Mouse (Mus musculus) kidney, embryonic 15.5 days (tissue): ENCODE measurements at regions not wholly inside any gene's neighbourhood (a gene's known extent, or its start where the extent isn't known, plus 50 kb on each side); places are given as distances from the start of the nearest gene placed in this dataset.

Source experiments
- ATAC-seq: fragments of 200-750 bp; cut with Nextera tagmentation; replicated peaks from 2 replicates; pipeline ENCODE4 v1.8.0; 2017; ENCODE audit warnings: moderate TSS enrichment; ENCODE audit not compliant: low FRiP score
- H3K27ac ChIP-seq: fragments of 300-500 bp; sonication (generic); 2 replicates; pipeline ENCODE4 v1.5.1; 2015; ENCODE audit warnings: mild to moderate bottlenecking, inconsistent platforms
- H3K27me3 ChIP-seq: fragments of 300-500 bp; sonication (generic); 2 replicates; pipeline ENCODE4 v1.6.1; 2015; ENCODE audit warnings: inconsistent platforms
- H3K36me3 ChIP-seq: fragments of 300-500 bp; sonication (generic); 2 replicates; pipeline ENCODE4 v1.6.1; 2015; ENCODE audit warnings: inconsistent platforms
- H3K4me1 ChIP-seq: fragments of 300-500 bp; sonication (generic); 2 replicates; pipeline ENCODE4 v1.6.1; 2015; ENCODE audit warnings: inconsistent platforms
- H3K4me2 ChIP-seq: fragments of 300-500 bp; sonication (generic); 2 replicates; pipeline ENCODE4 v1.6.1; 2015; ENCODE audit warnings: moderate library complexity, mild to moderate bottlenecking, inconsistent platforms
- H3K4me3 ChIP-seq: fragments of 300-500 bp; sonication (generic); replicated peaks from 2 replicates; pipeline ENCODE4 v1.5.1; 2015; ENCODE audit warnings: mild to moderate bottlenecking, inconsistent platforms
- H3K9ac ChIP-seq: fragments of 300-500 bp; sonication (generic); 2 replicates; pipeline ENCODE4 v1.6.1; 2015; ENCODE audit warnings: mild to moderate bottlenecking, inconsistent platforms
- H3K9me3 ChIP-seq: fragments of 300-500 bp; sonication (generic); replicated peaks from 2 replicates; pipeline ENCODE4 v1.6.1; 2016; ENCODE audit warnings: inconsistent platforms
- WGBS: fragments of 180-500 bp; shearing (Covaris S2); methylation state at CpG from one replicate; pipeline ENCODE4 v1.1.7; 2015; ENCODE audit warnings: mixed read lengths; 5-methylcytosine and 5-hydroxymethylcytosine counted together

DNA sequence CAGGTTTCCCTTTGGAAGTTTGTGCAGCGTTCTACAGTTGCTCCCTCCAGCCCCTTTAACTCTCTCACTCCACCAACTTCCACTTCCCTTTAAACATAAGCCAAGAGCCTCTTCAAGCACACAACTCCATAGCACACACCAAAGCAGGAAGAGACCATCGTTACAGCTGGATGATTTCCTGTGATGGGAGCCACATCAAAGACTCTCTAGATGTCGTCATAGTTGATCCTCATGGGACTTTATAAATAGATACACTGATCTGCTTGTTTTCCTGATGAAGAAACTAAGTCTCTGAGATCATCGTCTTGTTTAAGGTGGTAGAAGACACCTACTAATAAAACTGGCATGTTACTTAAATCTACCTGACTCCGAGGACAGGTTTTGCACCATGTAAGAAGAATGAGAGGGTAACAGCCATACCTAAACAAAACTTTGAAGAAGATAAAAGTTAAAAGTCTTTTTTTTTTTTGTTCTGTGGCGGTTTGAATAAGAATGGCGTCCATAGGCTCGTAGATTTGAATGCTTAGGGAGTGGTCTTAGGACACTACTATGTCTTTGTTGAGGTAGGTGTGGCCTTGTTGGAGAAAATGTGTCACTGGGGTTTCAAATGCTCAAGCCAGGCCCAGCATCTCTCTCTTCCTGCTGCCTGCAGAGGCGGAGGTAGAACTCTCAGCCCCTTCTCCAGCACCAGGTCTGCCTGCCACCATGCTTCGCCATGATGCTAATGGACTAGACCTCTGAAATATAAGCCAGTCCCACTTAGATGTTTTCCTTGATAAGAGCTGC is 97.8 kb upstream of the Cnot2 start:
- no peak for ATAC-seq
- Histone ChIP-seq H3K9me3 (no peaks in the 10 kb centered on the region), H3K36me3 (no peaks in the 10 kb centered on the region), H3K4me3 (no peak overlapping the region), H3K9ac (no peak overlapping the region), H3K27me3 (no peaks in the 10 kb centered on the region), H3K4me2 (no peak overlapping the region), H3K27ac (no peak overlapping the region), H3K4me1 (no peaks in the 10 kb centered on the region)
- WGBS: 84% methylated on average over 10 of the region's 10 CpGs

GRCm38 (mm10) chr10:116677949-116678348 is 96.6 kb upstream of the Cnot2 start:
- Histone ChIP-seq H3K36me3 (no peaks in the 10 kb centered on the region), H3K4me2 (no peak overlapping the region), H3K9me3 (no peaks in the 10 kb centered on the region), H3K27me3 (no peaks in the 10 kb centered on the region), H3K27ac (no peak overlapping the region), H3K9ac (no peak overlapping the region), H3K4me3 (no peak overlapping the region), H3K4me1 (no peaks in the 10 kb centered on the region)
- no peak for ATAC-seq
- WGBS: 62% methylated on average over 4 of the region's 4 CpGs

GRCm38 (mm10) chr10:116675171-116675570 is 93.9 kb upstream of the Cnot2 start:
- no peak overlapping the region for H3K4me2 ChIP-seq
- no peak overlapping the region for H3K27ac ChIP-seq
- no peak for ATAC-seq
- H3K27me3 ChIP-seq: no peaks in the 10 kb centered on the region
- no peak overlapping the region for H3K9ac ChIP-seq
- H3K4me3 ChIP-seq: no peak overlapping the region
- H3K9me3 ChIP-seq: no peaks in the 10 kb centered on the region
- H3K36me3 ChIP-seq: no peaks in the 10 kb centered on the region
- H3K4me1 ChIP-seq: no peaks in the 10 kb centered on the region
- 72% methylated on average over 7 of the region's 7 CpGs for WGBS

DNA sequence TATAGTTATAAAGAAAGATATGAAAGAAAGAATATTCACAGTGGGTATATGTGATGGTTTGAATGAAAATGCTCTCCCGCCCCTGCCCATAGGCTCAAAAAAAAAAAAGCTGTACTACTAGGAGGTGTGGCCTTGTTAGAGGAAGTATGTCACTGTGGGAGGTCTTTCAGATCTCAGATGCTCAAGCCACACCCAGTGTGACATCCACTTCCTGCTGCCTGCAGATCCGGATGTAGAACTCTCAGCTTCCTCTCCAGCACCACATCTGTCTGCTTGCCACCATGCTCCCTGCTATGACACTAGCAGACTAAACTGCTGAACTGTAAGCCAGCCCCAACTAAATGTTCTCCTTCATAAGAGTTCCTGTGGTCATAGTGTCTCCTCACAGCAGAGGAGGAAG is 93.0 kb upstream of the Cnot2 start:
- H3K4me2 ChIP-seq: no peak overlapping the region
- no peaks in the 10 kb centered on the region for H3K36me3 ChIP-seq
- 68% methylated on average over 2 of the region's 2 CpGs for WGBS
- H3K27ac ChIP-seq: no peak overlapping the region
- H3K4me3 ChIP-seq: no peak overlapping the region
- H3K27me3 ChIP-seq: no peaks in the 10 kb centered on the region
- no peaks in the 10 kb centered on the region for H3K4me1 ChIP-seq
- ATAC-seq: no peak
- no peak overlapping the region for H3K9ac ChIP-seq
- H3K9me3 ChIP-seq: no peaks in the 10 kb centered on the region

DNA sequence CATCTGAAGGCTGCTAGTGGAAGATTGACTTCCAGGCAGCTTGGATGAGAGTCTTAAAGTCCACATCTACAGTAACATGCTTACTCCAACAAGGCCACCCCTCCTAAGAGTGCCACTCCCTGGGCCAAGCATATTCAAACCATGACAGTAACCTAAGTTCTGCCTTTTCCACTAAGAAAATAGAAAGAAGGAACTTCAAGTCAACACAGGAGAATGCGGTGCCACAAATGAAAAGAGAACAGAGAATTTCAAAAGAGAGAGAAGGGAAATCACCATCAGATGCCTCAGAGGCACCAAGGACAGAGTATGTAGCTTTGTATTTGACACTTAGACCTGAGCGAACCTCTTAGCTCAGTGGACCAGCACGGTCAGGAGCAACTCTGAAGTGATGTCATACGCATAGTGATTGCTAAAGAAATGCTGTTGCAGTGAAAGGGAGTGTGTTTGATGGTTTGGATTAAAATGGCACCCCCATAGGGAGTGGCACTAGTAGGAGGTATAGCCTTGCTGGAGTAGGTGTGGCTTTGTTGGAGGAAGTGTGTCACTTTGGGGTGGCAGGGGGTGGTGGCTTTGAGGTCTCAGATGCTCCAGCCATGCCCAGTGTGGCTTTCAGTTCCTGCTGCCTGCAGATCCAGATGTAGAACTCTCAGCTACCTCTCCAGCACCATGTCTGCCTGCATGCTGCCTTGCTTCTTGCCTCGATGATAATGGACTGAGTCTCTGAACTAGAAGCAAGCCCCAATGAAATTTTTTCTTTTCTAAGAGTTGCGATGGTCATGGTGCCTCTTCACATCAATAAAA is 77.1 kb upstream of the Cnot2 start:
- no peaks in the 10 kb centered on the region for H3K4me1 ChIP-seq
- 94% methylated on average over 6 of the region's 6 CpGs for WGBS
- ATAC-seq: no peak
- H3K9me3 ChIP-seq: no peaks in the 10 kb centered on the region
- no peak overlapping the region for H3K27ac ChIP-seq
- no peaks in the 10 kb centered on the region for H3K36me3 ChIP-seq
- H3K9ac ChIP-seq: no peak overlapping the region
- no peaks in the 10 kb centered on the region for H3K27me3 ChIP-seq
- H3K4me2 ChIP-seq: no peak overlapping the region
- no peak overlapping the region for H3K4me3 ChIP-seq

GRCm38 (mm10) chr10:116655891-116656290 is 74.6 kb upstream of the Cnot2 start:
- Histone ChIP-seq H3K9ac (no peak overlapping the region), H3K4me2 (no peak overlapping the region), H3K9me3 (no peaks in the 10 kb centered on the region), H3K27me3 (no peaks in the 10 kb centered on the region), H3K4me1 (no peaks in the 10 kb centered on the region), H3K36me3 (no peaks in the 10 kb centered on the region), H3K27ac (no peak overlapping the region), H3K4me3 (no peak overlapping the region)
- 62% methylated on average over 7 of the region's 7 CpGs for WGBS
- no peak for ATAC-seq

GRCm38 (mm10) chr10:116655018-116655807 is 73.9 kb upstream of the Cnot2 start:
- no peak overlapping the region for H3K4me3 ChIP-seq
- H3K4me2 ChIP-seq: no peak overlapping the region
- 76% methylated on average over 6 of the region's 6 CpGs for WGBS
- no peaks in the 10 kb centered on the region for H3K9me3 ChIP-seq
- ATAC-seq: no peak
- no peaks in the 10 kb centered on the region for H3K36me3 ChIP-seq
- H3K27ac ChIP-seq: no peak overlapping the region
- no peaks in the 10 kb centered on the region for H3K27me3 ChIP-seq
- no peaks in the 10 kb centered on the region for H3K4me1 ChIP-seq
- H3K9ac ChIP-seq: no peak overlapping the region

DNA sequence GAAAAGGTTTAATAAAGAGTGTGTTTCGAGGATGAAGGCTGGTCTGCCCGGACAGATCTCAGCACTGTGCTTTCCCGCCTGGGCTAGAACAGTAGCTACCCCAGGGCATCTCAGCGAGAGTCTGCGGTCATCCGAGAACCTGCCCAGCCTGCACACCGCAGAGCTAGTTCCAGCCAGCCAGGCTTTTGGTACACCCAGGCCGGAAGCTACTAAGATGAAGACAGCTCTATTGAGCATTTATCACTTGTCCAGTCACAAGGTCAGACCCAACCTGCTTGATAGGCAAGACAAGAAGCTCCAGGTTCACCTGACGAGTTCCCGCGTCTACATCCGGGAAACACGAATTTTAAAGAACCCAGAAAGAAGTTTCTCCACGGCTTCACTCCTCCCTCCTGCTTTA is 72.8 kb upstream of the Cnot2 start:
- H3K4me3 ChIP-seq: no peak overlapping the region
- H3K4me1 ChIP-seq: no peaks in the 10 kb centered on the region
- H3K9me3 ChIP-seq: no peaks in the 10 kb centered on the region
- H3K36me3 ChIP-seq: no peaks in the 10 kb centered on the region
- no peaks in the 10 kb centered on the region for H3K27me3 ChIP-seq
- 93% methylated on average over 14 of the region's 14 CpGs for WGBS
- no peak for ATAC-seq
- H3K4me2 ChIP-seq: no peak overlapping the region
- no peak overlapping the region for H3K9ac ChIP-seq
- H3K27ac ChIP-seq: no peak overlapping the region

GRCm38 (mm10) chr10:116653511-116653945 is 72.2 kb upstream of the Cnot2 start:
- Histone ChIP-seq H3K27me3 (no peaks in the 10 kb centered on the region), H3K4me2 (no peak overlapping the region), H3K4me1 (no peaks in the 10 kb centered on the region), H3K36me3 (no peaks in the 10 kb centered on the region), H3K4me3 (no peak overlapping the region), H3K27ac (no peak overlapping the region), H3K9ac (no peak overlapping the region), H3K9me3 (no peaks in the 10 kb centered on the region)
- WGBS: 90% methylated on average over 12 of the region's 12 CpGs
- ATAC-seq: no peak

DNA sequence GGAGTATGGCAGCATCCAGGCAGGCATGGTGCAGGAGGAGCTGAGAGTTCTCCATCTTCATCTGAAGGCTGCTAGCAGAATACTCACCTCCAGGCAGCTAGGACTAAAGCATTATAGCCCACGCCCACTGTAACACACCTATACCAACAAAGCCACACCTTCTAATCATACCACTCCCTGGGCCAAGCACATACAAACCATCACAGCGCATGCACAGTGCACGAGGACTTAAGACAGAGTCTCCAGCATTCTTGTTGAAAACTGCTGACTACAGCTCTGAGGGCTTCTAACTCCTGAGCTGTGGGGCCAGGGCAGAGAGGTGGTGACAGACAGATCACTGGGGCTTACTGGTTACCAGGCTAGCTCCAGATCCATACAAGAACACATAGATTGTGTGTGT is 68.0 kb upstream of the Cnot2 start:
- no peak overlapping the region for H3K4me3 ChIP-seq
- no peaks in the 10 kb centered on the region for H3K27me3 ChIP-seq
- H3K4me2 ChIP-seq: no peak overlapping the region
- no peaks in the 10 kb centered on the region for H3K36me3 ChIP-seq
- H3K27ac ChIP-seq: no peak overlapping the region
- no peaks in the 10 kb centered on the region for H3K4me1 ChIP-seq
- 85% methylated on average over 3 of the region's 3 CpGs for WGBS
- ATAC-seq: no peak
- H3K9me3 ChIP-seq: no peaks in the 10 kb centered on the region
- H3K9ac ChIP-seq: no peak overlapping the region

GRCm38 (mm10) chr10:116646035-116646434 is 64.7 kb upstream of the Cnot2 start:
- no peaks in the 10 kb centered on the region for H3K9me3 ChIP-seq
- no peaks in the 10 kb centered on the region for H3K4me1 ChIP-seq
- no peak overlapping the region for H3K9ac ChIP-seq
- no peaks in the 10 kb centered on the region for H3K27me3 ChIP-seq
- 86% methylated on average over 7 of the region's 7 CpGs for WGBS
- no peak for ATAC-seq
- no peak overlapping the region for H3K27ac ChIP-seq
- no peak overlapping the region for H3K4me2 ChIP-seq
- no peak overlapping the region for H3K4me3 ChIP-seq
- H3K36me3 ChIP-seq: no peaks in the 10 kb centered on the region

DNA sequence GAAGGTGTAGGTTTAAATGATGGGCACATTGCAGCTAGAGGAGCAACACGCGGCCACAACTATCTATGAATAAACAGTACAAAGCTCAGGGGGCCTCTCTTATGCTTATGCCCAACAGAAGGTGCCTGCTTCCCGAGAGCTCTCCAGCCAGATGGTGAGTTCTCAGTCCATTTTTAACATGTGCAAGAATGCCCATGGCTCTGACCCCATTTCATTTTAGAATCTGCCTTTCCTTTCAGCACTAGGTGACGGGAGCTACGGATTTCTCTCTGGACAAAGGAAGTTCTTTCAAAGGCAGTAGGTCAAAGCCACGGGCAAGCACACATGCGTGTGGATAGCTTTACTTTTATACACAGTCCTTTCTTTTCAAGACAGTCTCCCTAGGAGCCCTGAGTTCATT is 64.3 kb upstream of the Cnot2 start:
- H3K9ac ChIP-seq: no peak overlapping the region

More for the DNA sequence above, 64.3 kb upstream of the Cnot2 start:
- no peak overlapping the region for H3K4me2 ChIP-seq
- no peak for ATAC-seq
- no peak overlapping the region for H3K27ac ChIP-seq
- no peak overlapping the region for H3K4me3 ChIP-seq
- H3K4me1 ChIP-seq: no peaks in the 10 kb centered on the region
- H3K27me3 ChIP-seq: no peaks in the 10 kb centered on the region
- WGBS: 81% methylated on average over 7 of the region's 7 CpGs
- no peaks in the 10 kb centered on the region for H3K36me3 ChIP-seq
- H3K9me3 ChIP-seq: no peaks in the 10 kb centered on the region
